Mouse (Mus musculus) lung, embryonic 14.5 days (tissue): ENCODE results near the gene Rfc4. TPM values are rescaled to one million over a fixed set of nuclear protein-coding genes. Genes with fewer than 3 reads are reported as not detected.
A peak's percentile ranks its signal among the peaks of the same experiment; 100 is the strongest.
"Not testable (repeated sequence)": the region's sequence is repeated elsewhere in the genome, so short reads cannot be mapped to it uniquely, and the experiment has no call there.

Experiments
- ATAC-seq: fragments of 200-750 bp; cut with Nextera tagmentation; 2 replicates; pipeline ENCODE4 v1.8.0; 2017; ENCODE audit warnings: mild to moderate bottlenecking, moderate TSS enrichment, moderate library complexity; ENCODE audit not compliant: insufficient read depth
- DNase-seq: peaks from one replicate; pipeline ENCODE4 v3.0.0-alpha.2; 2015
- H3K27ac ChIP-seq: fragments of 300-500 bp; sonication (generic); 2 replicates; pipeline ENCODE4 v1.5.1; 2014; ENCODE audit warnings: low read depth, mild to moderate bottlenecking, moderate library complexity
- H3K27me3 ChIP-seq: fragments of 300-500 bp; sonication (generic); 2 replicates; pipeline ENCODE4 v1.6.1; 2014; ENCODE audit warnings: low read length, control low read depth; ENCODE audit not compliant: insufficient read depth
- H3K36me3 ChIP-seq: fragments of 300-500 bp; sonication (generic); 2 replicates; pipeline ENCODE4 v1.6.1; 2014; ENCODE audit warnings: control low read depth; ENCODE audit not compliant: insufficient read depth
- H3K4me1 ChIP-seq: fragments of 300-500 bp; sonication (generic); 2 replicates; pipeline ENCODE4 v1.6.1; 2014; ENCODE audit warnings: antibody characterized with exemption, control low read depth; ENCODE audit not compliant: insufficient read depth
- H3K4me2 ChIP-seq: fragments of 300-500 bp; sonication (generic); 2 replicates; pipeline ENCODE4 v1.6.1; 2014; ENCODE audit warnings: mild to moderate bottlenecking
- H3K4me3 ChIP-seq: fragments of 300-500 bp; sonication (generic); 2 replicates; pipeline ENCODE4 v1.5.1; 2014; ENCODE audit warnings: low read depth, low read length
- H3K9ac ChIP-seq: fragments of 300-500 bp; sonication (generic); 2 replicates; pipeline ENCODE4 v1.6.1; 2014
- H3K9me3 ChIP-seq: fragments of 300-500 bp; sonication (generic); 2 replicates; pipeline ENCODE4 v1.6.1; 2016; ENCODE audit warnings: low read depth, low read length, control low read depth
- CTCF ChIP-seq: IDR thresholded peaks from 2 replicates; pipeline ENCODE4 v1.5.1; 2016; ENCODE audit warnings: antibody characterized with exemption, low read depth
- WGBS: fragments of 180-500 bp; shearing (Covaris S2); extraction: QIAGEN DNeasy Blood & Tissue Kit; methylation state at CpG from one replicate; pipeline ENCODE4 v1.1.7; 2014; 5-methylcytosine and 5-hydroxymethylcytosine counted together
- microRNA-seq: library from miRNA; unstranded; fragments of <30 nt; microRNA quantifications from one replicate; pipeline ENCODE4, GENCODE M21; 2016; ENCODE audit warnings: borderline number of aligned reads
- polyA plus RNA-seq: library from polyadenylated mRNA; unstranded; fragments of >200 nt; fragmentation: Nextera tagmentation; extraction: Ambion mirVana; gene quantifications from 2 replicates; pipeline ENCODE4 v1.2.1, GENCODE M21; 2014

The Rfc4 gene
- polyA plus RNA-seq, 1 experiment from 2014 or later, result 148 TPM

DNA sequence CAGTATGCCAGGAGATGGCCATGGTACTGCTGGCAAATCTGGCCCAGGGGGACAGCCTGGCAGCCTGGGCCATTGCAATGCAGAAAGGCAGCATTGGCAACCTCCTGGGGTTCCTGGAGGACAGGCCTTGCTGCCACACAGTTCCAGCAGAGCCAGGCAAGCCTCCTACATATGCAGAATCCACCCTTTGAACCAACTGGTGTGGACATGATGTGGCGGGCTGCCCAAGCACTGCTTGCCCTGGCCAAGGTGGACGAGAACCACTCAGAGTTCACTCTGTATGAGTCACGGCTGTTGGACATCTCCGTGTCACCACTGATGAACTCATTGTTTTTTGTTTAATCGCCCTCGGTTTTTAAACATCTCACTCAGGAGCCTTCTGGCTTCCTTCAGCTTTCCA is 33.4 kb downstream of the Rfc4 start:
- H3K9me3 ChIP-seq, result no peaks in the 10 kb centered on the region

GRCm38 (mm10) chr16:23093321-23093953 is 34.1 kb downstream of the Rfc4 start:
- Histone ChIP-seq H3K4me1 (no peaks in the 10 kb centered on the region), H3K27ac (no peak overlapping the region), H3K9me3 (no peaks in the 10 kb centered on the region), H3K4me3 (no peak overlapping the region), H3K36me3 (no peaks in the 10 kb centered on the region), H3K9ac (no peak overlapping the region), H3K27me3 (no peaks in the 10 kb centered on the region), H3K4me2 (no peak overlapping the region)
- DNase-seq (no peak), ATAC-seq (no peak)
- no peak for TF ChIP-seq CTCF
- 72% methylated on average over 13 of the region's 13 CpGs for WGBS

More for the DNA sequence above, 33.4 kb downstream of the Rfc4 start:
- Histone ChIP-seq H3K9ac (no peak overlapping the region), H3K4me3 (no peak overlapping the region), H3K4me1 (no peaks in the 10 kb centered on the region), H3K27me3 (no peaks in the 10 kb centered on the region), H3K4me2 (no peak overlapping the region), H3K27ac (no peak overlapping the region), H3K36me3 (no peaks in the 10 kb centered on the region)
- no peak for TF ChIP-seq CTCF
- 81% methylated on average over 6 of the region's 6 CpGs for WGBS
- ATAC-seq (no peak), DNase-seq (no peak)

GRCm38 (mm10) chr16:23091345-23091744 is 36.2 kb downstream of the Rfc4 start:
- not testable (repeated sequence) for ATAC-seq, DNase-seq, H3K9me3 ChIP-seq, H3K4me1 ChIP-seq, H3K36me3 ChIP-seq, H3K27me3 ChIP-seq, H3K27ac ChIP-seq, H3K4me3 ChIP-seq, H3K9ac ChIP-seq, H3K4me2 ChIP-seq

GRCm38 (mm10) chr16:23088491-23088890 is 39.0 kb downstream of the Rfc4 start:
- TF ChIP-seq CTCF, result 0 out of 2 replicates have a peak, but pooled peaks have one; percentile 21
- WGBS, result 83% methylated on average over 1 of the region's 1 CpGs
- ATAC-seq, DNase-seq, H3K4me3 ChIP-seq, H3K36me3 ChIP-seq, H3K4me1 ChIP-seq, H3K9me3 ChIP-seq, H3K27ac ChIP-seq, H3K27me3 ChIP-seq, H3K9ac ChIP-seq, H3K4me2 ChIP-seq: not testable (repeated sequence)

- peak; percentile 55 for TF ChIP-seq CTCF
- not testable (repeated sequence) for H3K27me3 ChIP-seq, H3K36me3 ChIP-seq, H3K4me1 ChIP-seq, H3K27ac ChIP-seq, ATAC-seq, H3K9me3 ChIP-seq, H3K4me3 ChIP-seq, H3K4me2 ChIP-seq, H3K9ac ChIP-seq
- DNase-seq, result peak; percentile 69
- 37% methylated on average over 4 of the region's 4 CpGs for WGBS
Measured at GRCm38 (mm10) chr16:23087712-23088111, 39.8 kb downstream of the Rfc4 start.

- H3K36me3 ChIP-seq, DNase-seq, H3K9me3 ChIP-seq, H3K4me1 ChIP-seq, ATAC-seq, H3K4me2 ChIP-seq, H3K27ac ChIP-seq, H3K9ac ChIP-seq, H3K4me3 ChIP-seq, H3K27me3 ChIP-seq: not testable (repeated sequence)
- 61% methylated on average over 8 of the region's 8 CpGs for WGBS
Measured at GRCm38 (mm10) chr16:23087159-23087558, 40.4 kb downstream of the Rfc4 start.

DNA sequence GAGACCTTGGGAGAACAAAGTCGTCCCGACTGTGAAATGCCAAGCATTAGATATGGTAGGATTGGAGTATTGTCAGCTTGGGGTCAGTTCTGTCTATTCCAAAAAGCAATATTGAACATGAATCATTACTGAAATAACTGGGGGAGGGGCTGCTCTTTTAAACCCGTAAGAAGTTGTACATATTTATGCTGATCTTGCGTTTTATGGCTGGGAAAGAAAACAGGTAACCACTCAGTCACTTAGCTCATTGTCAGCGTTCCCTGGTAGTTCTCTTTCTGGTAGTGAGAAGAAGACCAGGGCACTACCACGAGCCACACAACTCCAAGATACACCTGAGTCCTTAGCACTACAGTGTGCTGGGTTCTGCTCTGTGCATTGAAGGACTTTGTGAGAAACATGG is 50.0 kb downstream of the Rfc4 start:
- H3K27me3 ChIP-seq, H3K9me3 ChIP-seq, H3K4me1 ChIP-seq, ATAC-seq, H3K4me3 ChIP-seq, H3K36me3 ChIP-seq, H3K9ac ChIP-seq, H3K27ac ChIP-seq, H3K4me2 ChIP-seq, DNase-seq: not testable (repeated sequence)
- WGBS, result 81% methylated on average over 6 of the region's 6 CpGs

Small RNA genes lying within 50 kb of the gene (microRNA-seq; reads per million reads assigned to microRNA genes)
- 1.4 reads per million for gene Gm49346

Other genes with a start within 250 kb of the Rfc4 start
- gene Ahsg, start 236.5 kb downstream of the Rfc4 start, polyA plus RNA-seq, result 0.16 and 0.28 TPM in 2 replicates
- gene Fetub, start 209.4 kb downstream of the Rfc4 start, polyA plus RNA-seq, result not detected in 2 replicates
- not detected in 2 replicates for gene Hrg, start 176.7 kb downstream of the Rfc4 start, polyA plus RNA-seq
- not detected in 2 replicates for gene Kng2, start 98.3 kb downstream of the Rfc4 start, polyA plus RNA-seq
- 0.22 and 0.32 TPM in 2 replicates for gene Kng1, start 69.9 kb downstream of the Rfc4 start, polyA plus RNA-seq
- gene Eif4a2, start 20.3 kb downstream of the Rfc4 start, polyA plus RNA-seq, result 194 and 206 TPM in 2 replicates
- gene Adipoq, start 18.8 kb upstream of the Rfc4 start, polyA plus RNA-seq, result not detected in 2 replicates
- gene St6gal1, start 97.0 kb upstream of the Rfc4 start, polyA plus RNA-seq, result 58.8 and 60.3 TPM in 2 replicates